Mouse (Mus musculus): ENCODE results near the gene Clnk. TPM values are rescaled to one million over a fixed set of nuclear protein-coding genes. Genes with fewer than 3 reads are reported as not detected.
A peak's percentile ranks its signal among the peaks of the same experiment; 100 is the strongest.

Gene Clnk
- polyA plus RNA-seq, 1 experiment from 2014 or later = not detected

- Histone ChIP-seq H3K4me3 (replicated peaks) (no peak overlapping the region), H3K9me3 (replicated peaks) (no peaks in the 10 kb centered on the region), H3K27ac (replicated peaks) (no peak overlapping the region), H3K4me2 (no peak overlapping the region), H3K9ac (no peak overlapping the region), H3K4me1 (replicated peaks) (no peaks in the 10 kb centered on the region), H3K27me3 (no peaks in the 10 kb centered on the region), H3K36me3 (replicated peaks) (no peaks in the 10 kb centered on the region)
- ATAC-seq (ENCODE audit: insufficient read depth) = no peak
- WGBS (ENCODE audit: insufficient replicate concordance) = 47% methylated on average over 7 of the region's 7 CpGs
Measured at GRCm38 (mm10) chr5:38707364-38708075, 169.1 kb downstream of the Clnk start.

DNA sequence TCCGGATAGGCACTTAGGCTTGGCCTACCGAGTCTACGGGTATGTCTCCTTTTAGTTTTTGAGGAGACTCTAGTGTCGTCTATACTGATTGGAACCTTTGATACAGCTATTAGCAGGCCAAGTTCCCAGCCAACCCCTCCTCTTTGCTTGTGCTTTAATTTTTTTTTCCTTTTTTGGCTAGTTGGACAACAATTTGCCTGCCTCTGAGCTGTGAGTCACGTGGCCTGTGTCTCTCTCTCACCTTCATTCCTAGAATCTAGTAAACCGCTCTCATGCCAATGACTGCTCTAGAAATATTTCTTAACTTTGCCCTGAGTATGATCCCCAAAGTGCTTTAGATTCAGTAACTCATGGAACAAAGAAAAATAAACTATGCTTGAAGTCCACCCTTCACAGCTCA is 173.7 kb downstream of the Clnk start:
- H3K4me3 ChIP-seq (replicated peaks) = no peak overlapping the region
- no peak for ATAC-seq (ENCODE audit: insufficient read depth)
- H3K9ac ChIP-seq = no peak overlapping the region
- no peaks in the 10 kb centered on the region for H3K27me3 ChIP-seq
- no peak overlapping the region for H3K4me2 ChIP-seq
- no peaks in the 10 kb centered on the region for H3K36me3 ChIP-seq (replicated peaks)
- no peaks in the 10 kb centered on the region for H3K4me1 ChIP-seq (replicated peaks)
- H3K27ac ChIP-seq (replicated peaks) = no peak overlapping the region
- 72% methylated on average over 6 of the region's 6 CpGs for WGBS (ENCODE audit: insufficient replicate concordance)
- H3K9me3 ChIP-seq (replicated peaks) = no peaks in the 10 kb centered on the region

DNA sequence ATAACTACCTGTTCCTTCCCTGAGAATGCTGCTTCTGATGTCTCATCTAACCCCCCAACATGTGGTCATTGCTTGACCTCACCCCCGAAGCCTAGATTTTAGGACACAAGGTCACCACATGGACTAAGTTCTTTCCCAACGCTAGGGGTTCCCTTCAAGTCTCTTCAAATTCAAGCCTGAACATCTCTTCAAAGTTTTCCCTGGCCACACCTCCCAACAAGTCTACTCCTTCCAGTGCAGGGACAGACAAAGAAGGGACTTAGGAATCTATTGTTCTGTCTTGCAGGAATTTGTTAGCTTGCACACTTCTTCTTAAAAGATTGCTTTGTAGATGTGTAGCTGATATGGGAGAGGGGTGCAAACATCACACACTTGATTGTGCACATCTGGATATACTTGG is 174.5 kb downstream of the Clnk start:
- no peak overlapping the region for H3K4me2 ChIP-seq
- H3K27me3 ChIP-seq = no peaks in the 10 kb centered on the region
- no peaks in the 10 kb centered on the region for H3K9me3 ChIP-seq (replicated peaks)
- 63% methylated on average over 2 of the region's 2 CpGs for WGBS (ENCODE audit: insufficient replicate concordance)
- H3K4me1 ChIP-seq (replicated peaks) = no peaks in the 10 kb centered on the region
- H3K9ac ChIP-seq = no peak overlapping the region
- no peak for ATAC-seq (ENCODE audit: insufficient read depth)
- no peaks in the 10 kb centered on the region for H3K36me3 ChIP-seq (replicated peaks)
- no peak overlapping the region for H3K27ac ChIP-seq (replicated peaks)
- H3K4me3 ChIP-seq (replicated peaks) = no peak overlapping the region

GRCm38 (mm10) chr5:38698466-38698865 is 178.1 kb downstream of the Clnk start:
- H3K4me1 ChIP-seq (replicated peaks) = no peaks in the 10 kb centered on the region
- WGBS (ENCODE audit: insufficient replicate concordance) = 56% methylated on average over 5 of the region's 5 CpGs
- H3K27ac ChIP-seq (replicated peaks) = no peak overlapping the region
- H3K27me3 ChIP-seq = no peaks in the 10 kb centered on the region
- no peak overlapping the region for H3K4me3 ChIP-seq (replicated peaks)
- H3K4me2 ChIP-seq = no peak overlapping the region
- H3K9ac ChIP-seq = no peak overlapping the region
- H3K36me3 ChIP-seq (replicated peaks) = no peaks in the 10 kb centered on the region
- no peak for ATAC-seq (ENCODE audit: insufficient read depth)
- H3K9me3 ChIP-seq (replicated peaks) = no peaks in the 10 kb centered on the region

DNA sequence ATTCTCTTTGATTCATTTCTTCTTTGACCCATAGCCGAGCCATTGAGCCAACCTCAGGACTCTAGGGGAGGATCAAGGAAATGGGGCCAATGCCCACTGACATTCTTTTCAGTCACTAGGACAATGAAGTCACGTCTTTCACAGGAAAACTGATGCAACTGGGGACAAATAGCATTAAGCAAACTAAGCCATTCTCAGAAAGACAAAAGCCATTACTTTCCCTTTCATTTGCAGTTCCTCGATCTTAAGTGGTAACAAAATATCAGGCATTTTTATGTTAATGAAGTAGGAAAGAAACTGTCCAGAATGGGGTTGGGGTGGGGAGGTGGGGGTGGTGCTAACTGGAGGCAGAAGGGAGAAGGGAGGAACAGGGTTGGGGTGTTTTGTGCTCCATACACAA is 178.6 kb downstream of the Clnk start:
- H3K27ac ChIP-seq (replicated peaks) = no peak overlapping the region
- H3K27me3 ChIP-seq = no peaks in the 10 kb centered on the region
- no peak overlapping the region for H3K4me2 ChIP-seq
- H3K4me3 ChIP-seq (replicated peaks) = no peak overlapping the region
- no peak overlapping the region for H3K9ac ChIP-seq
- H3K4me1 ChIP-seq (replicated peaks) = no peaks in the 10 kb centered on the region
- H3K9me3 ChIP-seq (replicated peaks) = no peaks in the 10 kb centered on the region
- ATAC-seq (ENCODE audit: insufficient read depth) = no peak
- 50% methylated on average over 3 of the region's 3 CpGs for WGBS (ENCODE audit: insufficient replicate concordance)
- no peaks in the 10 kb centered on the region for H3K36me3 ChIP-seq (replicated peaks)

- Histone ChIP-seq H3K4me2 (no peak overlapping the region), H3K36me3 (replicated peaks) (no peaks in the 10 kb centered on the region), H3K27ac (replicated peaks) (no peak overlapping the region), H3K4me3 (replicated peaks) (no peak overlapping the region), H3K4me1 (replicated peaks) (no peaks in the 10 kb centered on the region), H3K27me3 (no peaks in the 10 kb centered on the region), H3K9ac (no peak overlapping the region), H3K9me3 (replicated peaks) (no peaks in the 10 kb centered on the region)
- 56% methylated on average over 8 of the region's 8 CpGs for WGBS (ENCODE audit: insufficient replicate concordance)
- ATAC-seq (ENCODE audit: insufficient read depth) = no peak
Measured at GRCm38 (mm10) chr5:38696616-38697375, 179.8 kb downstream of the Clnk start.

- H3K36me3 ChIP-seq (replicated peaks) = no peaks in the 10 kb centered on the region
- no peak overlapping the region for H3K9ac ChIP-seq
- H3K27me3 ChIP-seq = no peaks in the 10 kb centered on the region
- H3K4me3 ChIP-seq (replicated peaks) = no peak overlapping the region
- H3K4me2 ChIP-seq = no peak overlapping the region
- no peak for ATAC-seq (ENCODE audit: insufficient read depth)
- H3K27ac ChIP-seq (replicated peaks) = no peak overlapping the region
- no peaks in the 10 kb centered on the region for H3K9me3 ChIP-seq (replicated peaks)
- H3K4me1 ChIP-seq (replicated peaks) = no peaks in the 10 kb centered on the region
- 61% methylated on average over 6 of the region's 6 CpGs for WGBS (ENCODE audit: insufficient replicate concordance)
Measured at GRCm38 (mm10) chr5:38692859-38693258, 183.8 kb downstream of the Clnk start.

DNA sequence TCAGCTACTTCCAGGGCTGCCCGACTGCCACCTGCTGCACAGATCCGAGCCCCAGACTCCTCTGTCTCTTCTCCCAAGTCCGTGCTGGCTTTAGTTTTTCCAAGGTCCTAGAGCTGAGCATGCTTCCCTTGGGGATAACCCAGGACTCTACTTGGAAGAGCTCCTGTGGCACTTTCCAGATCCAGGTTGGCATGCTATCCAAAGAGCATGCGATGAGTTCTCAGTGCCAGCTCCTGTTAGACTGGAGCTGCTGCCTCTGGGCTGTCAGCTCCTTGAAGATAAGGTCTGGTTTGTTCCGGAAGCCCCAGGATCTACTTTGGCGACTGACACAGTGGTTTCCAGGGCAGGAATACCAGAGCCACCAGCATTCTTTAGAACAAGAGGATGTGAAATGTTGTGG is 187.4 kb downstream of the Clnk start:
- H3K27me3 ChIP-seq = peaks cover 10% of the 10 kb centered on the region
- WGBS (ENCODE audit: insufficient replicate concordance) = 65% methylated on average over 6 of the region's 6 CpGs
- no peak overlapping the region for H3K9ac ChIP-seq
- H3K9me3 ChIP-seq (replicated peaks) = no peaks in the 10 kb centered on the region
- no peak overlapping the region for H3K4me2 ChIP-seq
- no peak overlapping the region for H3K4me3 ChIP-seq (replicated peaks)
- ATAC-seq (ENCODE audit: insufficient read depth) = no peak
- no peak overlapping the region for H3K27ac ChIP-seq (replicated peaks)
- H3K4me1 ChIP-seq (replicated peaks) = no peaks in the 10 kb centered on the region
- H3K36me3 ChIP-seq (replicated peaks) = no peaks in the 10 kb centered on the region

DNA sequence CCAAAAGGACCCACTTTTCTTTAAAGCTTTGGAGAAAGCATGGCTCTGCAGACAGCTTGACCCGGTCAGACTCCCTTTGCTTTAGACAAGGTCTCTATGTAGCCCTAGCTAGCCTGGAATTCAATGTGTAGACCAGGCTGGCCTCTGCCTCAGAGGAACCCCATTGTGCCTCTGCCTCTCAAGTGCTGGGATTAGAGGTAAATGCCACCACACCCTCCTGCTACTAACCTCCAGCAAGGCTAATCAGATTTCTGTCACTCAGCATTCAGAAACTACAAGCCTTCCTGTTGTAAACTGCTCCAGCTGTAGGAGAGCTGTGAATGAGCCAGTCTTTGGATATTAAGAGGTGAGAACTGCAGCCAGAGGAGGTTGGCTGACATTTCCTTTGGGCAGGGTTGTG is 188.9 kb downstream of the Clnk start:
- H3K36me3 ChIP-seq (replicated peaks) = no peaks in the 10 kb centered on the region
- H3K27ac ChIP-seq (replicated peaks) = no peak overlapping the region
- WGBS (ENCODE audit: insufficient replicate concordance) = 53% methylated on average over 1 of the region's 1 CpGs
- no peak overlapping the region for H3K4me3 ChIP-seq (replicated peaks)
- H3K27me3 ChIP-seq = peaks cover 19% of the 10 kb centered on the region
- no peak overlapping the region for H3K9ac ChIP-seq
- H3K4me2 ChIP-seq = no peak overlapping the region
- no peak for ATAC-seq (ENCODE audit: insufficient read depth)
- H3K9me3 ChIP-seq (replicated peaks) = no peaks in the 10 kb centered on the region
- 0 out of 2 replicates have a peak, but pooled peaks cover 3% of the 10 kb centered on the region for H3K4me1 ChIP-seq (replicated peaks)

DNA sequence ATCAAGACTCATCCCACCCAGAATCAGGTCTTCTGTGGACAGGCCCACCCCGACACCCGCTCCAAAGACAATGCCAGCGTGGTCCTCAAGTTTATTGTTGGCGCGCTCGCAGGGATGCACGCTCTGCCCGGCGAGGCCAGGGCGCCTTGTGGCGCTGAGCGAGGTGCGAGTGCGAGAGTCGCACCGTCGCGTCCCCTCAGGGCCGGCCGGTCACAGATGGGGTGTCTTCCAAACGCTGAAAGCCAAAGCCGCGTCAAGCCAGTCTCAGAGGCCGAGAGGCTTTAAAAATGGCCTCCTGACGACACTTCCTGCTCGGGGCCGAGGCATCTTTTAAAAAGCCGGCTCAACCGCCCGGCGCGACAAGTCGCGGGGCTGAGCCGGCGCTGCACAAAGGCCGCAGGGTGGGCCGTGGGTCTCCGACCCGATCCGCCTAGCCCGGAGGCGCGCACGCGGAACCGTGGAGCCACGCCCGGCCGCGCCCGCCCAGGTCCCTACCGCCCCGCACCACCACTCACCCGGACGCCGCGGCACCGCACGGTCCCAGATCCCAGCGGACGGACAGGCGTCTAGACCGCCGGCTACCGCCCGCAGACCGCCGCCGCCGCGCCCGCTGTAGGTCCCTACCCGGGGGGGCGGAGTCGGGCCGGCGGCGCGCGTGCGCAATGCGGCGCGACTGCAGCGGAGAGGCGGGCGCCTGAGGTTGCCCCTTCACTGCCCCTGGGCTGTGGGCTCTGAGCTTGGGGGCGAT is 192.3 kb downstream of the Clnk start, which contains the start of gene Zfp518b:
Gene Zfp518b (minus strand): TSS at position 663 of the 748 bp plus-strand sequence.
- H3K27ac ChIP-seq (replicated peaks) = peak within 1 kb of the TSS; percentile 19; the same call in 1 of the 2 replicates
- 0 out of 2 replicates have a peak, but pooled peaks cover 3% of the 10 kb centered on the region for H3K4me1 ChIP-seq (replicated peaks)
- H3K9me3 ChIP-seq (replicated peaks) = no peaks in the 10 kb centered on the region
- WGBS (ENCODE audit: insufficient replicate concordance) = under 1% methylated on average over 87 of the region's 89 CpGs
- peak within 1 kb of the TSS; percentile 66 for H3K4me3 ChIP-seq (replicated peaks)
- ATAC-seq (ENCODE audit: insufficient read depth) = peak; percentile 81
- H3K4me2 ChIP-seq = peak within 1 kb of the TSS; percentile 79
- H3K9ac ChIP-seq = peak within 1 kb of the TSS; percentile 51
- peaks cover 19% of the 10 kb centered on the region for H3K27me3 ChIP-seq
- H3K36me3 ChIP-seq (replicated peaks) = 0 out of 2 replicates have a peak, but pooled peaks cover 5% of the 10 kb centered on the region

DNA sequence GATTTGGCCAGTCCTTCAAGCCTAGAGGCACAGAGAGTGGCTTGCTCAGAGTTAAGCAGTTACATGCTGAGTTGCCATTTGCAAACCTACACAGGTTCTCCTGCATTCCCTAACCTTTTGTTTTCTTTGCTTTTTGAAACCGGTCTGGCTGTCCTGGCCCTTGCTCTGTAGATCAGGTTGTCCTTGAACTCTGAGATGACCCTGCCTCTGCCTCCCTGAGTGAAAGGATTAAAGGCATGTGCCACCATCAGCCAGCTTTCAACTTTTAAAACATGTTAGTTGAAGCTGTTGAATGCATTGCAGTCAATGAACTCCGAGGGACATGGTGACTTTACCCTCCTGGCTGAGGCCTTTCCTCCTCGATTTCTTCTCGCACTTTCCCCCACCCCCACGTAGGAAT is 217.8 kb downstream of the Clnk start:
- Histone ChIP-seq H3K27me3 (no peaks in the 10 kb centered on the region), H3K4me1 (replicated peaks) (no peaks in the 10 kb centered on the region), H3K4me2 (no peak overlapping the region), H3K9me3 (replicated peaks) (no peaks in the 10 kb centered on the region), H3K27ac (replicated peaks) (no peak overlapping the region), H3K4me3 (replicated peaks) (no peak overlapping the region), H3K9ac (no peak overlapping the region), H3K36me3 (replicated peaks) (no peaks in the 10 kb centered on the region)
- no peak for ATAC-seq (ENCODE audit: insufficient read depth)
- WGBS (ENCODE audit: insufficient replicate concordance) = 66% methylated on average over 5 of the region's 5 CpGs
